Mouse (Mus musculus) naive thymus-derived CD4-positive, alpha-beta T cell, adult 2 months (primary cell): ENCODE results near the gene Zfand2a.

Source experiments
- DNase-seq: peaks from one replicate; pipeline ENCODE4 v3.0.0-alpha.2; 2011; ENCODE audit warnings: low read depth

Gene Zfand2a

DNA sequence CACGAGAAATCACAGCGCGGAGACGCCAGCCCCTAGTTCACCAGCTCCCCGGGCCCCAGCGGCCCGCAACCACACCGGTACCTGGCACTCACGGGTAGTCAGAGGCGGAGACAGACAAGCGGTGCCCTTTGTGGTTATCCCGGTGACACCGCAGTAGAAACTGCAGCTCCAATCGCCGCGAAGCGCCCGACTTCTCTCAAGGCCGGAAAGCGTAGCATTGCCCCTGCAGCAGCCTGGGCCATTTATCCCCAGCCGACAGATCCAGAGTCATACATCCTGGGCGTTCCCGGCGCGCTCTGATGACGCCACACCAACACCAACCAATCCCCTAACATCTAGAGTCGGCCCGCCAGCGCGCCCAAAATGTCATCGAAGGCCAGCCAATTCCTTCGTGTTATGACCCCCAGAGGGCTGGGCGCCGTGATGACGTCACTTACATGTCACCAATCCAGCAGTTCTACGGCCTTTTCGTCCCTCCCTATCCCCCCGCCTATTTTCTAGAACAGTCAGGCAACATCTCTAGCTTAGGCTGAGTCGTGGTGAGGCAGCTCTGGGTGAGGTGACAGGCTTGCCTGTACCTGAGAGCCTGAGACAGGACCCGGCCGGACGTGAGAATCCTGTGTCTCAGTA lies at the start of gene Zfand2a:
Gene Zfand2a (minus strand): TSS at position 365 of the 630 bp plus-strand sequence.
- DNase-seq = peak; percentile 100

DNA sequence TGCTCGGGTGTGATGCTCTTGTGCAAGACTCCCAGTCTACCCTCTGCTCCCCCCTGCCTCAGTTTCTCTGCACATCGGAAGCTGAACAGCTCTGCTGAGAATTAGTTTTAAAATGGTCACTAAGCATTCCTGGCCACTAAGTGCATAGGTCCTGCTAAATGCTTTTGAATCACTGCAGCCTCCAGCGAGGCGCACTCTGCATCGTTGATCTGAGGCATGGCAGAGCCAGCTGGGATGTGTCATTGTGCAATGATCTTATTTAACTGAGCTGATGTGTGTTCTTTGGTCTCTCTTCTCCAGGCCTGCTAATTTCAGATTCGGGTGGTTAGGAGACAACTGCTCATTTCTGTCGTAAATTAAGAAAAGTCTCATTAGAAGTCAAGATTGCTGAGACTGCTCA lies 44.5 kb upstream of the Zfand2a start:
- DNase-seq = no peak

DNA sequence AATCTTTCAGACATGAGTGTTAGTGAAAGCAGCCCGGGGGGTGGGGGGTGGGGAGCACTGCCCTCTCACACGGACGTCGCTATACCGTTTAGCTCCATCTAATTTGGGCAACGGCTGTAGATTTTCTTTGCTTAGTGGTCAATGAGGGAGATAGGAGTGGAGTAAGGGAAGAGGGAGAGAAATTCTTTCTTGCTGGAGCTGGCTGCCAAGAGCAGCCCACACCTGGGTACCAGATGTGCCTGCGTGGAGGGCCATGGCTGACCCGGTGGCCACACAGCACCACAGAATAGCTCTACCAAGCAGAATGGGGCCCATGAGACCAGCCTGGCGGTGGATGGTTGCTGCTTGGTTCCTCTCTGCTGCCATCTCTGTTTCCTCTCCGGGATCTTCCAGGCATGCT lies 37.6 kb upstream of the Zfand2a start:
- DNase-seq = no peak

DNA sequence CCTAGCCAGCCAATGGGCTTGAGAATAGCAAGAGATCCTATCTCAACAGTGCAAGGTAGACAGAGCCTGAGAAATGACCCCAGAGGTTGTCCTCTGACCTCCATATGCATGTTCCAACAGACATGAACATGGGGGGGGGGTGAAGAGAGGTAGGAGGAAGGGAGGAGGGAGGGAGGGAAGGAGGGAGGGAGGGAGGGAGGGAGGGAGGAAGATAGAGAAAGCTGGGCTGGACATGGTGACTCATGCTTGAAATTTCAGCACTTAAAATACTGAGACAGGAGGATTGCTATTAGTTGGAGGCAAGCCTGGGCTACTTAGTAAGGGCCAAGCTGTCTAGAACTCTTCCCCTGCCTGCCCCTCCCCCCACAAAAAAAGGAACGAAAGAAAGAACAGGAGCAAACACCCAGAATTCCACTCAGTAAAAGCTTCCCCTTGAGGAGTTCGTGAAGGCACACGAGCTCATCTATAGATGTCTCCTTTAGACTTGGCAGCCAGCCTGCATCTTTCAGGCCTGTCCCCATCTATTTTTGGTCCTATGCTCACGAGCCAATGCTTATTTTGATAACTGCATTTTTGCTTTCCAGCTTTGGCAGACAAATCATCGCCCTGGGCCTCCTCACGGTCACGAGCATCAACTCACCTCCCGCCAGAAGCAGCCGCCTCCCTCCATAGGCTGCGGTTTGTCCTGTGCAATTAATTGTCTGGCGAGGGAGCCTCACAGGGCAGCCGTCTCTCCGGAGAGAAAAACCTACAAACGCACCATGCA lies 35.9 kb upstream of the Zfand2a start:
- DNase-seq = no peak

- no peak for DNase-seq
These were observed 31.9 kb upstream of the Zfand2a start for GRCm38 (mm10) chr5:139516281-139516680.

GRCm38 (mm10) chr5:139512201-139512600 lies 27.9 kb upstream of the Zfand2a start:
- no peak for DNase-seq

- no peak for DNase-seq
These were observed 26.5 kb upstream of the Zfand2a start for GRCm38 (mm10) chr5:139510682-139511366.

GRCm38 (mm10) chr5:139506207-139506606 lies 21.9 kb upstream of the Zfand2a start:
- DNase-seq = no peak

DNA sequence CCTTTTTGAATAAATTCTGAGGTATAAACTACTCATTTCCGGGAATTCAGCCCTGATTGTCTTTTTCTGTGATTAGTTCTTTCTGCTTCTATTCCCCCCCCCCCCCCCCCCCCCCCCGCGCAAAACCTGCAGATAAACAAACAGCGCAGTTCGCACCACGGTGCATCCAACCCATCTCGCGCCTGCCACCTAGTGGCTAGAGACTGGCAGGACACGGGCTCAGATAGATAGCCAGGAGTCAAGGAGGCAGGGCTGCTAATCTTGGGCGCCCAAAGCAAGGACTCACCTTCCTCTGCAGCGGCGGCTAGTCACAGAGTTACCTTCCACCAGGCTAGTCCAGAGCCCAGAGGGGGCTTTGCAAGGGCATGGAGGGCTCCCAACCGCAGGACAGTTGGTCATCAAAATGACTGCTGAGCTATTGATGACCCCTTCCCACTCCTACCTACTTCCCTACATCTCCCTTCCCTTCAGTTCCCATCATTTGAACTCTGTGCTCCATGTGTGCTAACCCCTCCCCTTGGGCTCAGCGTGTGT lies 20.8 kb upstream of the Zfand2a start:
- peak; percentile 86 for DNase-seq

DNA sequence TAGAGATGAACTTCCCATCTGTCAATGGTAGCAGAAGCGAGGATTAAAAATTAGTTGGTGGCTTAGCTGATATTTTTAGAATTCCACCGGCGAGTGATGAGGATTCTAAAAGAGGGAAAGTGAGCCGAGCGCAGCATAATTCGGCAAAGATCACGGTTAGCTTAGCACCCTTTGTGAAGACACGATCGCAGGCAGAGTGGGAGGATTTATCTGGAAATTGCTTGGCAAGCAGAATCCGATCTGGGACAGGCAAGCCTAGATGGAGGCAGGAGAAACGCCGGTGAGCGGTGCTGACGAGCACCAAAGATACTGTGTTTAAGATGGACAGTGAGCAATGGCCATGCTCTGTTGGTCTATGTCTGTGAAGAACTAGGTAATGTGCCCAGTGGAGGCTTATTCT lies 17.9 kb upstream of the Zfand2a start:
- DNase-seq = no peak

DNA sequence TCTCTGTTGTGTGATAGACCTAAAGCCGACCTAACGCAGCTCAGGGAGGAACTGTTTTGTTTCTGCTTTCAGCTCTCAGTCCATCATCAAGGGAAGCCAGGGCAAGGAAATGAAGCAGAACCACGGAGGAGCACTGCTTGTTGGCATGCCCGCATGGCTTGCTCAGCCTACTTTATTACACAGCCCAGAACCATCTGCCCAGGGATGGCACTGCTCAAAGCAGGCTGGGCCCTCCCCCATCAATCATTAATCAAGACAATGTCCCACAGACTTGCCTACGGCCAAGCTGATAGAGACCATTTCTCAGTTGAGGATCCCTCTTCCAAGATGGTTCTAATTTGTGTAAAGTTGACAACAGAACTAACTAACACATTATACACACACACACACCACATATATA lies 14.4 kb upstream of the Zfand2a start:
- no peak for DNase-seq

- DNase-seq = no peak
These were observed 12.6 kb upstream of the Zfand2a start for GRCm38 (mm10) chr5:139496939-139497338.

- DNase-seq = peak; percentile 41
These were observed 10.8 kb upstream of the Zfand2a start for GRCm38 (mm10) chr5:139495019-139495669.

DNA sequence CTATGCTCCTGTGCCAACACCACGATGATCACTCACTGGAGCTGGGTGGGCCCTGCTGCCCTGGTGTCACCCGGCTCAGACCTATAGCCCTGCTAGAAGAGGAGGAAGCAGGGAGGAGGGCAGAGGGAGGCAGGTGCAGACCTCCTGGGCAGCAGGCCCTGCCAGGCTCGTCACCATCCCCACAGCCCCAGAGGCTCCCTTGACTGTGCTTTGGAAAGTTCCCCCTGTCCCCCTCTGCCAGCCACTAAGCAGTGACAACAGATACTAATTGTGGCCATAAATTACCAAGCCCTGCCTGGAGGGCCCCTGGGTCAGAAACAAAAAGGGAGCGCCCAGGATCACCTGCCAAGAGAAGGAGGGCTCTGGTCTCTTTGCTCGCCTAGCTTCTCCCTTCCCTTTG lies 9.3 kb upstream of the Zfand2a start:
- DNase-seq = no peak

- DNase-seq = no peak
These were observed 7.0 kb upstream of the Zfand2a start for GRCm38 (mm10) chr5:139491348-139491747.

GRCm38 (mm10) chr5:139490131-139490530 lies 5.8 kb upstream of the Zfand2a start:
- DNase-seq = no peak

GRCm38 (mm10) chr5:139483171-139483848 lies 1.0 kb downstream of the Zfand2a start:
- peak; percentile 77 for DNase-seq

DNA sequence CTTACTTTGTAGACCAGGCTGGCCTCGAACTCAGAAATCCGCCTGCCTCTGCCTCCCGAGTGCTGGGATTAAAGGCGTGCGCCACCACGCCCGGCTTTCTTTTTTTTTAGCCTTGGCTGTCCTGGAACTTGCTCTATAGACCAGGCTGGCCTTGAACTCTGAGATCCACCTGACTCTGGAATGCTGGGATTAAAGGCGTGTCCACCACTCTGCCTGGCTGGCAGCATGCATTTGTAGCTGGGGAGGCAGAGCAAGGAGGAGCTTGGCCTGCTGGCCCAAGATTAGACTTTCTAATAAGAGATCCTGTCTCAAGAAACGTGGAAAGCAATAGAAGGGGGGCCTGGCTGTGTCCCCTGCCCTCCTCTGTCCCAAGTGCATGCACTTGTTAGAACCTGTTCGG lies 3.9 kb downstream of the Zfand2a start:
- no peak for DNase-seq

GRCm38 (mm10) chr5:139479088-139479487 lies 5.3 kb downstream of the Zfand2a start:
- no peak for DNase-seq

GRCm38 (mm10) chr5:139474741-139475140 lies 9.6 kb downstream of the Zfand2a start:
- no peak for DNase-seq

DNA sequence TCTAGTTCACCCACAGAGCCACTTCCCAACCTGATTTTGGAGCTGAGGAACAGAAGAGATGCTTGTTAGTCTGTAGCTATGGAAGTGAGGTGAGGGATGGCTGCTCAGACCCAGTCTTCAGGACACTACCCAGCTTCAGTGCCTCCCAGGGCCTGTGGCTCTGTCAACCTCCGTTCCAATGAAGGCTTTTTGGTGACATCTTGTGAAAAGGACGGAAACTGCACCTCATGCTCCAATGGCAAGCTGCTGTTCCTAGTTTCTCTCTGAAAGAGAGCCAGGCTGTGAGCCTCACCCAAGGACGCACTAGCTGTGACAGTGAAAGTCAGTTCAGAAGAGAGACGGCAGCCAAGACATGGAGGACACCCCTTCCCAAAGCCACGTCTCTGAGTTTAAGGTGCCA lies 16.4 kb downstream of the Zfand2a start:
- no peak for DNase-seq

DNA sequence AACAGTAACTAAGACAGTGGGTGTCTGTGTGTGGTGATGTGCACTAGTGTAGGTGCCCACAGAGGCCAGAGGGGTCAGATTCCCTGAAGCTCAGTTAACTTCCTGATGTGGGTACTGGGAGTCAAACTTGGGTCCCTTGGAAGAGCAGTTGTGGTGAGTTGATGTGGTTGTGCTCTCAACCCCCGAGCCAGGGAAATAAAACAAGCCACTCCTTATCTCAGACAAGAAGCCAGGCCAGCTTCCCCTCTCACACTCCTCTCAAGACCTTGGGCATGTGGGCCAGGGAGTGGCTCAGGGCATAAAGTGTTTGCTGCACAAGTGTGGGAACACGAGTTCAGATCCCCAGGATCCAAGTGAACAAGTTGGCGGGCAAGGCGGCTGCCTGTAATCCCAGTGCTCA lies 17.5 kb downstream of the Zfand2a start:
- no peak for DNase-seq
